Mouse (Mus musculus) liver, embryonic 14.5 days (tissue): ENCODE results near the gene Rbms2. TPM values are rescaled to one million over a fixed set of nuclear protein-coding genes. Genes with fewer than 3 reads are reported as not detected.
"Not testable (repeated sequence)": the region's sequence is repeated elsewhere in the genome, so short reads cannot be mapped to it uniquely, and the experiment has no call there.

ENCODE experiments used
- ATAC-seq: fragments of 200-750 bp; cut with Nextera tagmentation; 2 replicates; pipeline ENCODE4 v1.8.0; 2017; ENCODE audit warnings: moderate number of reproducible peaks, mild to moderate bottlenecking, moderate library complexity; ENCODE audit not compliant: insufficient read depth
- DNase-seq, 3 experiments: peaks; one replicate each; pipeline ENCODE4 v3.0.0-alpha.2; 2012 to 2013; ENCODE audit warnings: low read depth in 3 of 3, low spot score in 3 of 3
- H3K27ac ChIP-seq: fragments of 300-500 bp; sonication (generic); 2 replicates; pipeline ENCODE4 v1.5.1; 2014; ENCODE audit warnings: moderate library complexity, mild to moderate bottlenecking, control low read depth, inconsistent platforms
- H3K27me3 ChIP-seq: fragments of 300-500 bp; sonication (generic); 2 replicates; pipeline ENCODE4 v1.6.1; 2014; ENCODE audit warnings: mild to moderate bottlenecking, low read length, moderate library complexity; ENCODE audit not compliant: control insufficient read depth, insufficient read depth
- H3K36me3 ChIP-seq: fragments of 300-500 bp; sonication (generic); replicated peaks from 2 replicates; pipeline ENCODE4 v1.6.1; 2014; ENCODE audit warnings: low read depth; ENCODE audit not compliant: control insufficient read depth, insufficient read depth
- H3K4me1 ChIP-seq, 2 experiments: fragments of 200-500 bp in 1 of 2; fragments of 300-500 bp in 1 of 2; sonication (generic) in 1 of 2; replicated peaks; 2 replicates each; pipeline ENCODE4 v1.6.1; 2012 to 2014; ENCODE audit warnings: antibody characterized with exemption in 1 of 2, inconsistent platforms in 1 of 2, low read length in 1 of 2; ENCODE audit not compliant: control insufficient read depth in 2 of 2, insufficient read depth in 2 of 2
- H3K4me2 ChIP-seq: fragments of 300-500 bp; sonication (generic); 2 replicates; pipeline ENCODE4 v1.6.1; 2014; ENCODE audit warnings: low read depth, mild to moderate bottlenecking, control low read depth, moderate library complexity
- H3K4me3 ChIP-seq, 2 experiments: fragments of 200-500 bp in 1 of 2; fragments of 300-500 bp in 1 of 2; sonication (generic) in 1 of 2; 2 replicates each; pipeline ENCODE4 v1.5.1; 2012 to 2014; ENCODE audit warnings: low read depth in 2 of 2, low read length in 2 of 2, mild to moderate bottlenecking in 2 of 2, control low read depth in 1 of 2, inconsistent platforms in 1 of 2, moderate library complexity in 1 of 2; ENCODE audit not compliant: insufficient read depth in 1 of 2
- H3K9ac ChIP-seq: fragments of 300-500 bp; sonication (generic); replicated peaks from 2 replicates; pipeline ENCODE4 v1.6.1; 2014; ENCODE audit warnings: mild to moderate bottlenecking, control low read depth, moderate library complexity
- H3K9me3 ChIP-seq: fragments of 300-500 bp; sonication (generic); 2 replicates; pipeline ENCODE4 v1.6.1; 2016; ENCODE audit warnings: low read length, mixed read lengths; ENCODE audit not compliant: control insufficient read depth
- CTCF ChIP-seq: IDR thresholded peaks from 2 replicates; pipeline ENCODE4 v1.5.1; 2016; ENCODE audit warnings: antibody characterized with exemption, low read depth, control low read depth
- EP300 ChIP-seq: IDR thresholded peaks from 2 replicates; pipeline ENCODE4 v1.6.1; 2016; ENCODE audit warnings: antibody characterized with exemption, low read depth
- WGBS: fragments of 180-500 bp; shearing (Covaris S2); extraction: QIAGEN DNeasy Blood & Tissue Kit; methylation state at CpG from one replicate; pipeline ENCODE4 v1.1.7; 2014; ENCODE audit not compliant: insufficient replicate concordance; 5-methylcytosine and 5-hydroxymethylcytosine counted together
- polyA plus RNA-seq, 2 experiments: library from polyadenylated mRNA; depleted of rRNA in 1 of 2; stranded (reverse) in 1 of 2; unstranded in 1 of 2; fragments of >200 nt; fragmentation: Nextera tagmentation in 1 of 2; extraction: Ambion mirVana in 1 of 2; gene quantifications; 2 replicates each; pipeline versions ENCODE4 v1.2.1 to v1.2.3; 2012 to 2014

Rbms2 gene
- polyA plus RNA-seq, 2 experiments, result 4.5 to 9.5 TPM

GRCm38 (mm10) chr10:128221533-128222286 is 41.6 kb upstream of the Rbms2 start:
- 55% methylated on average over 16 of the region's 16 CpGs for WGBS
- H3K9me3 ChIP-seq, result no peaks in the 10 kb centered on the region
- no peak overlapping the region for H3K4me2 ChIP-seq
- no peak for DNase-seq
- no peaks in the 10 kb centered on the region for H3K36me3 ChIP-seq
- TF ChIP-seq EP300, result no peak
- TF ChIP-seq CTCF, result peak; percentile 24; the same call in 1 of the 2 replicates
- H3K27ac ChIP-seq, result no peak overlapping the region
- no peak overlapping the region for H3K9ac ChIP-seq
- no peak for ATAC-seq
- no peak overlapping the region for H3K4me3 ChIP-seq
- no peaks in the 10 kb centered on the region for H3K27me3 ChIP-seq
- H3K4me1 ChIP-seq, result peaks cover 14% of the 10 kb centered on the region in 2 experiments

- no peaks in the 10 kb centered on the region for H3K9me3 ChIP-seq
- no peaks in the 10 kb centered on the region for H3K27me3 ChIP-seq
- H3K9ac ChIP-seq, result no peak overlapping the region
- no peak overlapping the region for H3K4me3 ChIP-seq
- DNase-seq (peak in 2 of 3 experiments; percentile 49 to 55), ATAC-seq (peak; percentile 86)
- peak overlapping the region; percentile 67 for H3K27ac ChIP-seq
- 54% methylated on average over 18 of the region's 18 CpGs for WGBS
- TF ChIP-seq CTCF, result no peak
- TF ChIP-seq EP300, result peak; percentile 79
- H3K4me2 ChIP-seq, result no peak overlapping the region
- no peaks in the 10 kb centered on the region for H3K36me3 ChIP-seq
- peaks cover 14% of the 10 kb centered on the region in 2 experiments for H3K4me1 ChIP-seq
These were observed 38.5 kb upstream of the Rbms2 start for GRCm38 (mm10) chr10:128218387-128219117.

DNA sequence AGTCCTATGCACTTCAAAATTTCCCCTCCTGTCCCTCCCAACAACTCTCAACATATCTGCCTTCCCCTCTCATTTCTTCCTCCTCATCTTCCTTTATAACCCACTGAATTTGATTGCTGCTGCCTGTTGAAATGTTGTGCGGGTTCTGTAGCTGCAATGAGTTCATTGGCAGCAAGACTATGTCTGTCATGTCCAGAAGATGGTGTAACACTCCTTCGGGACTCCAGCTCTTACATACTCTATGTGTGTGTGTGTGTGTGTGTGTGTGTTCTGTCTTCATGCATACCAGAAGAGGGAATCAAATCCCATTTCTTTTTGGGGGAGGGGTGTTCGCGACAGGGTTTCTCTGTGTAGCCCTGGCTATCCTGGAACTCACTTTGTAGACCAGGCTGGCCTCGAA is 34.9 kb upstream of the Rbms2 start:
- peaks cover 26 to 27% of the 10 kb centered on the region in 2 experiments for H3K4me1 ChIP-seq
- 68% methylated on average over 5 of the region's 5 CpGs for WGBS
- ATAC-seq, result no peak
- H3K27me3 ChIP-seq, result no peaks in the 10 kb centered on the region
- no peak overlapping the region for H3K27ac ChIP-seq
- H3K9me3 ChIP-seq, result no peaks in the 10 kb centered on the region
- no peaks in the 10 kb centered on the region for H3K36me3 ChIP-seq
- TF ChIP-seq EP300 (no peak), CTCF (no peak)
- H3K4me3 ChIP-seq, result no peak overlapping the region
- no peak overlapping the region for H3K9ac ChIP-seq
- DNase-seq, result no peak
- H3K4me2 ChIP-seq, result no peak overlapping the region

- not testable (repeated sequence) for ATAC-seq, H3K9ac ChIP-seq, H3K27ac ChIP-seq, H3K27me3 ChIP-seq, DNase-seq, H3K36me3 ChIP-seq, H3K9me3 ChIP-seq, H3K4me2 ChIP-seq, H3K4me3 ChIP-seq
- peaks cover 21 to 23% of the 10 kb centered on the region in 2 experiments for H3K4me1 ChIP-seq
- 78% methylated on average over 4 of the region's 4 CpGs for WGBS
These were observed 34.0 kb upstream of the Rbms2 start for GRCm38 (mm10) chr10:128214112-128214511.

DNA sequence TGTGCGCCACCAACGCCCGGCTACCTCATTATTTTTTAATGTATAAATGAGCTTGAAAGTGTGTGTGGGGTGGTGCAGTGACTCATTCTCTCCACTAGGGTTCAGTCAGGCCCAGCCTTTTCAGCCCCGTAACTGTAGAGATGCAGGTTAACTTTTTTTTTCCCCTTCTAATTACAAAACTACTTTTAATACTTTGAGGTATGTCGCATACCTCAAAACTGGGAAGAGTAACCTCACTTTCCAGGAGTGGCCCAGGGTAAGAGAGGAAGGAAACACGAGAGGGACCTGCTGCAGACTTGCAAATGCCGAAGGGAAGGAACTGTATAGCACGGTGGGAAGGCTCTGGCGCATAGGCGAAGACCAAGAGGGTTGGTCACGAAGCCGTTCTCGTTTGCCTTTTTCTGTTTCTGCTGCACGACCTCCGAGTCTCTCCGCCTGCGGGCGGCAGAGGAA is 32.8 kb upstream of the Rbms2 start:
- TF ChIP-seq EP300 (no peak), CTCF (peak; percentile 83)
- no peaks in the 10 kb centered on the region for H3K36me3 ChIP-seq
- peak overlapping the region; percentile 54 to 70 for H3K4me3 ChIP-seq
- H3K9me3 ChIP-seq, result no peaks in the 10 kb centered on the region
- H3K9ac ChIP-seq, result peak overlapping the region; percentile 54
- WGBS, result under 1% methylated on average over 18 of the region's 18 CpGs
- ATAC-seq (peak; percentile 56; the same call in 1 of the 2 replicates), DNase-seq (peak; percentile 43 to 69 (median 52))
- no peaks in the 10 kb centered on the region for H3K27me3 ChIP-seq
- H3K4me1 ChIP-seq, result peaks cover 13% of the 10 kb centered on the region in 2 experiments
- peak overlapping the region; percentile 97 for H3K4me2 ChIP-seq
- H3K27ac ChIP-seq, result no peak overlapping the region
